Mouse (Mus musculus): Measurements from ENCODE around the gene Clic4.
"Not testable (repeated sequence)": the region's sequence is repeated elsewhere in the genome, so short reads cannot be mapped to it uniquely, and the experiment has no call there.

Clic4 gene

DNA sequence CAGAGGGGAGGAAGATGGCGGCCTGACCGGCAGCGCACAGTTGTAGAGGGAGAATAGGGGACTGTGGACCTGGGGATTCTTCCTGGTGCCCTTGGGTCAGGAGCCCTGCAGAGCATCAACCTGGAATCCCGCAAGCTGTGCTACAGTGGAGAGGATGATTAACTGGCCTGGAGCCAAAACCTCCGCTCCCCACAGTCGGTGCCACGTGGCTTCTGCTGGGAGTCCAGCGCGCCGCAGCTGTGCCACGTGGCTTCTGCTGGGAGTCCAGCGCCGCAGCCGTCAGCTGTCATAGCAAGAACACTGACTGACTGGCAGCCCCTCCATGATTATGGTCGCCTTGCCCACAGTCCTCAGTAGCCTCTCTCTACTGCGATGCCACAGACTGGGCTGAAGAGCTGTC is 70.8 kb downstream of the Clic4 start:
- no peak for DNase-seq (ENCODE audit: extremely low read depth, insufficient read length, low spot score)

DNA sequence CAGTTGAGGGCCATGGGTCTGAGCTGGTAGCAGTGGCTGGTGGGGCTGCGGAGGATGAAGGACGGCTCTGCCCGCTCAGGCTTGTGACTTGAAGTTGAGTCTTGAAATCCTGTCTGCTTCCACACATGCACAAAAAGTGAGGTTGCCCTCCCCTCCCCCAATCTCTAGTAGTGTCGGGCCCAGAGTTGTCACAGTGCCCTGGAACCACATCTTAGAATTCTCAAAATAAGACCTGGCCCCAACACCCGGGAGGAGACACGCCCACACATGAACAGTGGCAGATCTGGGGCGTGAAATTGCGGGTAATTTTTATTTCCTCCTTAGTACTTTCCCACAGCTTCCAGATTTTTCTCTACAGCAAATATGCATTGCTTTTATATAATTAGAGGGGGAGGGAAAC is 74.8 kb downstream of the Clic4 start:
- no peak for DNase-seq (ENCODE audit: extremely low read depth, insufficient read length, low spot score)

DNA sequence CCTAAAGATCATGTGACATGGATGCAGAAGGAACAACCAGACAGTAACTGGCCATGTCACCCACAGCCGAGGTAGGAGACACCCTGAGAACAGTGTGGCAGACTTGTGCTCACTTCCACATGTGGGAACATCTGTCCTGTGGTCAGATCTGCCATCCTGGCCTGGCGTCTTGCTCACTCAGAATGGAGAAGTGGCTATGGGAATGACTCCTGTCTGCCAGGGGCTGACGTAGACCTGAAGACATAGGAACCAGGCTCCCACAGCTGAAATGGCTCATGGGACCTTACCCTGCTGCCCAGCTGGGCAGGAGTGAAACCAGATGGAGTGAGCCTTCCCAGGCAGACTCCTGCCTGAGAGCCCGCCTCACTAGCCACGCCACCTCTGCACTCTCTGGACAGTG is 79.8 kb downstream of the Clic4 start:
- no peak for DNase-seq (ENCODE audit: extremely low read depth, insufficient read length, low spot score)

DNA sequence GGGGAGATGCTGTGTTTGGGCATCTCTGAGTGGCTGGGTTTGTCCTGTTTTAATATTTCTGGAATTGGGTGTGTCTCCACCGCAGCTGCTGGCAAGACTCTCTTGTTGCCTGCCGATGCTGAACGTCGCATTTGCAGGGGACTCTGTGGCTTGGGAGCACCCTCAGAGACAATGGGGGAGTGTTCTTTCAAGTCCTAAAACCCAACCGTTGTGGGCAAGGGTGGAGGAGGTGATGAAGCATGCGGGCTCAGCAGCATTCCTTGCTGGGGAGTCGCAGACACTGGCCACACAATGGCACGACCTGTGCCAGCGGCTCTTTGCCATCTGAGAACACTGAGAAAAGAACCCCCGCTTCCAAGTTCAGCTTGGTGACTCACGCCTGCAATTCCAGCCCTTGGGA is 81.0 kb downstream of the Clic4 start:
- DNase-seq (ENCODE audit: extremely low read depth, insufficient read length, low spot score) = peak; percentile 93

DNA sequence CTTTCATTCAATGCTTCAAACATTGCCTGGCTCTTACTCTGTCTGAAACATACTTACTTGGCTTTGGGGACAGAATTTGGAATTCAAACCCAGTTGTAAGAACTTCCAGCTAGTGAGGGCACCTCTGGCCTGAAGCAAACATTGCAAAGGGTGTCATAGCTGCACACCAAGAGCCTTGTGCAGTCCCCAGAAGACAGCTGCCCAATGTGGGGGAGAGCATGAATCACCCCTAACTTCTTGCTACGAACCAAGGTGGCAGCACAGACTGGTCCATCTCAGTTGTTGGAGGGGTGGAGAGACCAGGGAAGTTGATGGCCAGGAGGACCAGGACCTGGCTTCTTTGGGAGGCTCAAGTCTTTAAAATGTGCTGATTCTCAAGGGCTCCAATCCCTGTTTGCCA is 81.4 kb downstream of the Clic4 start:
- no peak for DNase-seq (ENCODE audit: extremely low read depth, insufficient read length, low spot score)

DNA sequence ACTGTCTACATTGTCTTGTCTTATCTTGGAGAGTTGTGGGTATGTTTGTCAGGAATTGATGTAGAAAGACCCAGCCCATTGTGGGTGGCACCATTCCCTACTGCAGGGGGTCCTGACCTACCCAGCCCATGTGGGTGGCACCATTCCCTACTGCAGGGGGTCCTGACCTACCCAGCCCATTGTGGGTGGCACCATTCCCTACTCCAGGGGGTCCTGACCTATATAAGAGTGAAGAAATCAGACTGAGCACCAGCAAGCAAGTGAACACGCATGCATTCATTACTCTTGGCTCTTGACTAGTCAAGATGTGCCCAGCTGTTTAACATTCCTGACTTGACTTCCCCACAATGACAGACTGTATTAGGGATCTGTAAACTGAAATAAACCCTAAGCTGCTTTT is 82.2 kb downstream of the Clic4 start:
- DNase-seq (ENCODE audit: extremely low read depth, insufficient read length, low spot score) = no peak

DNA sequence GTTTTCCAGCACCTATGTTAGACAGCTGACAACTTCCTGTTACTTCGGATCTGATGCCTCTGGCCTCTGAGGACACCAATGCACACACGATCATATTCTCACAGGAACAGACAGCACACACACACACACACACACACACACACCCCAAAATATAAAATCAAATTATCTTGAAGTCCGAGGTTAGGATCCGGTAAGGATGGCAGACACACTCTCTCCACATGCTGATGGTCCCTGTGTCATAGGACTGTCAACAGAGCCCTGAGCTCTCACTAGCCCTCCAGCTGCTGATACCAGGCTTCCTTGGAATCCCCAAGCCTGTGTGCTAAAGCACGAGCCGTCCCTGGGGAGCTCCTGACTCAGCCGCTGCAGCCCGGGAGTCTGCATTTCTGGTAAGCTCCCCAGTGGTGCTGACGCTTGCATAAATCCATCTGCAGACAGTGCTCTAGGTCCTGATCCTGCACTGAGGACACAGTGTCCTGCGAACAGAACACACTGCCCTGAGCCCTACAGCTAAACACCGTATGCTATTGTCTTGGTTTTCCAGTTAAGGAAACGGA is 83.1 kb downstream of the Clic4 start:
- DNase-seq (ENCODE audit: extremely low read depth, insufficient read length, low spot score) = peak; percentile 82

DNA sequence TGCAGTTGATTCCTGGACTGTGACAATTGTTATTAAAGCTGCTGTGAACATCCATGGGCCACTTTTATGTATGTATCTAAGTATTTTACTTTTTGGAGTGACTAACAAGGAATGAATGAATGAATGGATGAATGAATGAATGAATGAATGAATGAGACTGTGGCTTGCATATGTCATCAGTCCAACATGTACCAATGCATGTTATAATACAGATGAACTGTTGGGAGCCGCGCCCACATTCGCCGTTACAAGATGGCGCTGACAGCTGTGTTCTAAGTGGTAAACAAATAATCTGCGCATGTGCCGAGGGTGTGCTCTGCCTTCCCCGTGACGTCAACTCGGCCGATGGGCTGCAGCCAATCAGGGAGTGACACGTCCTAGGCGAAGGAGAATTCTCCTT is 88.3 kb downstream of the Clic4 start:
- DNase-seq (ENCODE audit: extremely low read depth, insufficient read length, low spot score) = not testable (repeated sequence)

DNA sequence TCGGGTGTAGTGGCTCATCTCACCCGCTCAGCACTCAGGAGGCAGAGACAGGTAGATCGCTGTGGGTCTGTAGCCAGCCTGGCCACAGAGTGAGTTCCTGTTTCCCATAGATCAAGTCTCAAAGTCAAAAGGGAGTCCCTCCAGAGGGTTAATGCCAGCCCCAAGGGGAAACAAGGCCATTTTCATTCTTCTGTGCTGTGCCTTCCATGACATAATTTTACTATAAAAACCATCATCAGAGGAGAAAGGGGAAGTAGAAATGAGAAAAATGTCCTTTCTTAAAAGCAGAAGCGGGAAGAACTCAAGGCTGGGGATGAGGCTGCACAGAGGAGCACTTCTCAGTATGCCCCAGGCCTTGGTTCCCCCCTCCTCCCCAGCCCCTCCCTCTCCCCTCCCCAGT is 90.8 kb downstream of the Clic4 start:
- DNase-seq (ENCODE audit: extremely low read depth, insufficient read length, low spot score) = no peak

DNA sequence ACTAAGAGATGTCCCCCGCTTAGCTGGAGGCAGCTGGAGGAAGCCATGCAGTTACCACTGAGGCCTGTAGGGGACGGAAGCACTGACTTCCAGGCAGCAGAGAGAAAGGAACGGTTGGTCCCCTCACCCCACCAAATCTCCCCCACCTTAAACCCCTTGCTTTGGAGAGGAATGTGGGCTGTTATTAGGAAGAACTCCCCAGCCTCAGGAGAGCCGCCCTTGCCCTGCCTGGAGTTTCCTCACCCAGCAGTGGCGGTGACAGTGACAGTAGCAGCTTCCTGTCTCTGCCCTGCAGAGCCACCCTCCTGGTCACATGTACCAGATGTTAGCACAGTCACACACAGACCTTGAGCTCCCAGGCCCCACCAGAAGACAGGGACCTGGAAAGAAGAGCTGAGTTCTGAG is 93.5 kb downstream of the Clic4 start:
- no peak for DNase-seq (ENCODE audit: extremely low read depth, insufficient read length, low spot score)

DNA sequence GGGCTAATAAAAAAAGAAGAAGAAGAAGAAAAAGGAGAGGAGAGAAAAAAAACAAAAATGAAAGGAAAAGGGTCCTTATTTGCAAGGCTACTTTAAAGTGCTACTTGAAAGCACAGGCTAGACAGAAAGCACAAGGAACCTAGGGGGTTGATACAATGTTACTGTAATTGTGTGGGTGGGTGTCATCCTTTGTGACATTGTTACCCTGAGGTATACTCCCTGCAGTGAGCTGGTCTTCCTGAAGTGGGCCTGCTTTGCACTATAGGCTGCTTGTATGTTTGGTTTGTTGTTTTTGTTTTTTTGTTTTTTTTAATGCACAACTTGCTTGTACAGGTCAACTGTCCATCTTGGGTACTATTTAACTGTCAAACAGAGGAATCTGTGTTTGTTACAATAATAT is 95.0 kb downstream of the Clic4 start:
- no peak for DNase-seq (ENCODE audit: extremely low read depth, insufficient read length, low spot score)

DNA sequence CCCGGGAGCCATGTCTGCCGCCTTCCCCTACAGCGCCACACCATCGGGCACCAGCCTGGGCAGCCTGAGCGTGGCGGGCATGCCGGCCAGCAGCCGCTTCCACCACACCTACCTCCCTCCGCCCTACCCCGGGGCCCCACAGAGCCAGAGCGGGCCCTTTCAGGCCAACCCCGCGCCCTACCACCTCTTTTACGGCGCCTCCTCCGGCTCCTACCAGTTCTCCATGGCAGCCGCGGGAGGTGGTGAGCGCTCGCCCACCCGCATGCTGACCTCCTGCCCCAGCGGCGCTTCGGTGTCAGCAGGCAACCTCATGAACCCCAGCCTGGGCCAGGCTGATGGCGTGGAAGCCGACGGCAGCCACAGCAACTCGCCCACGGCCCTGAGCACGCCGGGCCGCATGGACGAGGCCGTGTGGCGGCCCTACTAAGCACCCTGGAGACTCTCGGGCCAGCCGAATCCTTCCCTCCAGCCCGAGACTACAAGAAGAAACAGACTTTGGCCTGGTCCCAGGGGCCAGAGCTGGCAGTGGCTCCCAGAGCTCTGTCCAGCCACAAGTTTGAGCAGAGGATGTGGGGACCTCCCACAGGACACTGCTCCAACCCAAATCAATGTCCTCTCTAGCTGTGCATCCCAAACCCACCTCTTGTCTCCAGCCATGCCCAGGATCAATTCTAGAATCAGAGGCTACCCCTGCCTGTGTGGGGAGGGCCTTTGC is 97.1 kb downstream of the Clic4 start:
- DNase-seq (ENCODE audit: extremely low read depth, insufficient read length, low spot score) = no peak

DNA sequence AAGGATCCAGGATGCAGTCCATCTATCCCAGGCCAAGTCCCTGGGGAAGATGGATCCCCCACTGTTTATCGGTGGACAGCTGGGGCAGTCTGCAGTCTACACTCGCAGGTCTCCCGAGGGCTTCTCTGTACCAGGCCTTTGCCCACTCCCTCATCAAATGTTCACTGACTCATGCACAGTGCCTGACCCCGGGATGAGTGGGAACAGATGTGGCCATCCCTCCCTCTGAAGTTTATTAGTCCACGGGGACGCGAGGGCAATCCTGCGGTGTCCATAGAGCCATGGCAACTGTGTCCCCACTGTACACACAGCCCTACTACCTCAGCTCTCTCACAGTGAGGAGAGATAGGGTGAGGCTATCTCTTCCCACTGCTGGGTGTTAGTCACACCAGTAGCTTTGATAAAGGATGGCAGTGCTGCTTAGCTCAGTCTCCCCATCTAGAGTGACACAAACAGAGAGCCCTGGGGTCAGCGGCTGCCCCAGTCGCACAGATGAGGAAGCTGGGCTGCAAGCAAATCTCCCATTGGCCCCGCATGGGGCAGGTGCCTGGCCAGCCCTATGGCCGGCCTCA is 101.2 kb downstream of the Clic4 start:
- no peak for DNase-seq (ENCODE audit: extremely low read depth, insufficient read length, low spot score)

DNA sequence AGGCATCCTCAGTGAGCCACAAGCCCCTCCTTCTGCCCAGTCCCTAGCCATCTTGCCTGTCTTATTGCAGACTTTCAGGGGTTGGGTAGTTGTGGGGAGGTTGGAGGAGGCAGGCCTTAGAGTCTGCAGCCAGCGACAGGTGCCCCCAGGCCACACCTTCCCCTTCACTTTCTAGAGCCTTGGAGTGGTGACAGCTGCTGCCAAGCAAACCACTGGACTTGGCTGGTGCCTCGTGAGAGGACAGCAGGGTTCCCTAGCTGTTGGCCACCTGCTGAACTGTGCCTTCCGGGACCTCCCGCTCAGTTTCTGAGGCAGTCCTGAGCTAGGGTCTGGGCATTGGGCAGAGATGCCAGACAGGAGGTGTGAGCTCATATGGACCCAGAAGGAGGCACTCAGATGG is 103.1 kb downstream of the Clic4 start:
- DNase-seq (ENCODE audit: extremely low read depth, insufficient read length, low spot score) = no peak

DNA sequence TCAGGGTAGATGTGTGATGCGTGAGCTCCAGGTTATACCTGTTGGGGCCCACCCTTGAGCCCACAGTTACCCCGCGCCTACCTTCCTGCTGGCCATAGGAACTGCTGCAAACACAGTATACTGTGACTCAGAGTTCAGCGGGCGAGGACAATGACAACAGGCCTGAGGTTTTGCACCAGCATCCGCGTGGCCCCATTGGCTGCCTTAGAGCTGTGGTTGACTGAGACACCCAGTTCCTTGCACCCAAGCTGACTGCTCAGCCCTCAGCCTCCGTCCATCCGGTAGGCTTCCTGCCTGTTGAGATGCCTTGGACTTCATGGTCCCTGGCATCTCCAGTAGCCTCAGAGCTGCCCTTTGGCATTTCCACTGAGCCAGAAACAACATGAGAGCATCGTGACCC is 103.5 kb downstream of the Clic4 start:
- DNase-seq (ENCODE audit: extremely low read depth, insufficient read length, low spot score) = peak; percentile 73

DNA sequence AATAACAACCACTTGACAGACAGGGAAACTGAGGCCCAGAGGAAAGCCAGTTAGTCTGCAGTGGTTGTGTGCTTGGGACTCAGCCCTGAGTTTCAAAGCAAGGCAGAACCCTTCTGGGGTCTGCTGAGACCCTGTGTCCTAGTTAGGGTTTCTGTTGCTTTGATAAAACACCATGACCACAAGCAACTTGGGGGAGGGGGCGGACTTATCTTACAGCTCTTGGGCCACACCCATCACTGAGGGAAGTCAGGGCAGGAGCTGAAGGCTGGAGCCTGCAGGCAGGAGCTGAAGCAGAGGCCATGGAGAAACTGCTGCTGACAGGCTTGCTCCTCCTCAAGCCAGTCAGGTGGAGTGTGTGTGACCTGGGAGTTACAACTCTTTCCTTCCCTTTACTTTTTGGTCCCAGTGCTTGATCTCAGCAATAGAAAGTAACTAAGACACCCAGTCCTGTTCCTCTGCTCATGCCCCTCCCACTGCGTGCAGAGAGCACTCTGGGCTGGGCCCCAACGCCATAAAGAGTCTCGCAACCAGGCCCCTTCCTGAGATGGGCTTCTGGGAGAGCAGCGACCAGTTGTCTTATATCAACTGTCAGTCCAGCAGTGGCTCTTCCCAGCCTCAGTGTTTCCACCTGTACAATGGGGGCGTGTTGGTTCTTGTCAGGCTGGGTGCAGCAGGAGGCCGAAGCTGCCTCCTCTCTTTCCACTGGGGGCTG is 104.6 kb downstream of the Clic4 start:
- no peak for DNase-seq (ENCODE audit: extremely low read depth, insufficient read length, low spot score)

DNA sequence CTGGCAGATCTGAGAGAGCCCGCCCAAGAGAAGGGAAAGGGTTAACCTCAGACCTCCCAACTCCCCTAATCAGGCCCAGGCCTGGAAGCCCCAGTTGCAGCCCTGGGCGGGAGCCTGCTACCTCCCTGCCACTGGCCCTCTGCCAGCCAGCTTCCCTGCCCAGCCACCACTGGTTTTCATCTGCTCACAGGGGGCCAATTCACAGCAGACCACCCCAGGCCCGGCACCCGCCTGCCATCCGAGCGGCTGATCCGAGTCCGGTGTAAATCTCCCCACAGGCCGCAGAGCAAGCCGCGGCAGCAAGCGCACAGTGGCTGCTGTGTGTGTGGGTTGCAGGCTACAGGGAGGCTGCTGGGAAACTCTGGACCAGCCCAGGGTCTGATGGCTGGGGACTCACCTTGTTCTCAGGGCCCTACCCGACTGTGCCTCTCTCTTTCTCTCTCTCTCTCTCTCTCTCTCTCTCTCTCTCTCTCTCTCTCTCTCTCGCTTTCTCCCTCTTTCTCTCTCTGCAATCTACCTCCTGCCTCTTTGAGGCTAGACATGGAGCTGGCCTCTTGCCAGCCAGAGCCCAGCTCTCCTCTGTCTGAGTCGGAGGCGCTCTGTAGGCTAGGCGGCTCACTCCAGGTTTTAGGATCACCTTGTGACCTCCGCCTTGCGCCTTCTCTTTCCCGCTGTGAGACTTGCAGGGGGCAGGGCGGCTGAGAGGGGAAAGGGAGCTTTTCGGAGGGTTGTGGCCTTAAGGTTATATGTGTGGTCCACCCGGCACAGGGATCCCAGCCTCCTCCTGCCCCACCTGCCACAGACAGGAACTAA is 106.0 kb downstream of the Clic4 start:
- no peak for DNase-seq (ENCODE audit: extremely low read depth, insufficient read length, low spot score)

DNA sequence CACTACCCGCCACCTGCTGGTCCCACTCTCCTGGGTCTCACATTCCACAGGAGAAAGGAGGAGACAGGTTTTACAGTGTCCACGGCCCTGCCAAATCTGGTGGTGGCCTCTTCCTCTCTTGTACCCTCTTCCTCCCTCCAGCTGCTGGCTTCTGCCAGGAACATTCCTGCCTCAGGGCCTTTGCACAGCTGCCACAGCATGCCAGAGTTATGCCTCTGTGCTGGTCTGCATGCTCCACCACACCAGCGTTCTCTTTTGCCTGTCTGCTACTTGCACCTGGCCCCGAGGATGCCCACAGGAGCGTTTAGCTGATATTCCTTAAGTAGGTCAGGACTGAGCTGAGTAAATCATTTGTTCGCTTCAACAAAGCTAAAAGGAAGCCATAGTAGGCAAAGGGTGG is 106.9 kb downstream of the Clic4 start:
- no peak for DNase-seq (ENCODE audit: extremely low read depth, insufficient read length, low spot score)
